Mouse (Mus musculus) heart, embryonic 14.5 days (tissue): ENCODE results near the gene Spsb1. TPM values are rescaled to one million over a fixed set of nuclear protein-coding genes. Genes with fewer than 3 reads are reported as not detected.
A peak's percentile ranks its signal among the peaks of the same experiment; 100 is the strongest.

Source experiments
- ATAC-seq: fragments of 200-750 bp; cut with Nextera tagmentation; 2 replicates; pipeline ENCODE4 v1.8.0; 2017; ENCODE audit warnings: low read depth, moderate TSS enrichment; ENCODE audit not compliant: insufficient number of reproducible peaks, insufficient read depth, low FRiP score
- H3K27ac ChIP-seq, 2 experiments: fragments of 200-500 bp in 1 of 2; fragments of 300-500 bp in 1 of 2; sonication (generic) in 1 of 2; replicated peaks in 1 of 2; 2 replicates each; pipeline ENCODE4 v1.5.1; 2012 to 2014; ENCODE audit warnings: low read depth in 2 of 2, low read length in 2 of 2, control low read depth in 1 of 2, mild to moderate bottlenecking in 1 of 2, mixed read lengths in 1 of 2; ENCODE audit not compliant: control insufficient read depth in 1 of 2, insufficient read depth in 1 of 2
- H3K27me3 ChIP-seq: fragments of 300-500 bp; sonication (generic); 2 replicates; pipeline ENCODE4 v1.6.1; 2014; ENCODE audit warnings: mild to moderate bottlenecking, low read length, control low read depth; ENCODE audit not compliant: control insufficient read depth, insufficient read depth
- H3K36me3 ChIP-seq: fragments of 300-500 bp; sonication (generic); 2 replicates; pipeline ENCODE4 v1.6.1; 2014; ENCODE audit warnings: mild to moderate bottlenecking, control low read depth, low read length, mixed read lengths; ENCODE audit not compliant: control insufficient read depth, insufficient read depth
- H3K4me1 ChIP-seq, 2 experiments: fragments of 200-500 bp in 1 of 2; fragments of 300-500 bp in 1 of 2; sonication (generic) in 1 of 2; 2 replicates each; pipeline ENCODE4 v1.6.1; 2012 to 2014; ENCODE audit warnings: low read length in 2 of 2, control low read depth in 1 of 2, mixed read lengths in 1 of 2; ENCODE audit not compliant: control insufficient read depth in 2 of 2, insufficient read depth in 2 of 2
- H3K4me2 ChIP-seq: fragments of 300-500 bp; sonication (generic); 2 replicates; pipeline ENCODE4 v1.6.1; 2014; ENCODE audit warnings: mild to moderate bottlenecking, low read length
- H3K4me3 ChIP-seq, 2 experiments: fragments of 200-500 bp in 1 of 2; fragments of 300-500 bp in 1 of 2; sonication (generic) in 1 of 2; 2 replicates each; pipeline ENCODE4 v1.5.1; 2012 to 2014; ENCODE audit warnings: low read length in 2 of 2, mild to moderate bottlenecking in 2 of 2, control low read depth in 1 of 2, low read depth in 1 of 2, moderate library complexity in 1 of 2; ENCODE audit not compliant: control insufficient read depth in 1 of 2, insufficient read depth in 1 of 2
- H3K9ac ChIP-seq: fragments of 300-500 bp; sonication (generic); 2 replicates; pipeline ENCODE4 v1.6.1; 2014; ENCODE audit warnings: mild to moderate bottlenecking, low read length
- H3K9me3 ChIP-seq: fragments of 300-500 bp; sonication (generic); 2 replicates; pipeline ENCODE4 v1.6.1; 2016; ENCODE audit warnings: low read length, control low read depth; ENCODE audit not compliant: control insufficient read depth
- WGBS: fragments of 180-500 bp; shearing (Covaris S2); extraction: QIAGEN DNeasy Blood & Tissue Kit; methylation state at CpG from one replicate; pipeline ENCODE4 v1.1.7; 2014; 5-methylcytosine and 5-hydroxymethylcytosine counted together
- polyA plus RNA-seq: library from polyadenylated mRNA; unstranded; fragments of >200 nt; fragmentation: Nextera tagmentation; extraction: Ambion mirVana; gene quantifications from 2 replicates; pipeline ENCODE4 v1.2.1, GENCODE M21; 2014

Spsb1 gene
- polyA plus RNA-seq: 6.0 and 6.3 TPM in 2 replicates

DNA sequence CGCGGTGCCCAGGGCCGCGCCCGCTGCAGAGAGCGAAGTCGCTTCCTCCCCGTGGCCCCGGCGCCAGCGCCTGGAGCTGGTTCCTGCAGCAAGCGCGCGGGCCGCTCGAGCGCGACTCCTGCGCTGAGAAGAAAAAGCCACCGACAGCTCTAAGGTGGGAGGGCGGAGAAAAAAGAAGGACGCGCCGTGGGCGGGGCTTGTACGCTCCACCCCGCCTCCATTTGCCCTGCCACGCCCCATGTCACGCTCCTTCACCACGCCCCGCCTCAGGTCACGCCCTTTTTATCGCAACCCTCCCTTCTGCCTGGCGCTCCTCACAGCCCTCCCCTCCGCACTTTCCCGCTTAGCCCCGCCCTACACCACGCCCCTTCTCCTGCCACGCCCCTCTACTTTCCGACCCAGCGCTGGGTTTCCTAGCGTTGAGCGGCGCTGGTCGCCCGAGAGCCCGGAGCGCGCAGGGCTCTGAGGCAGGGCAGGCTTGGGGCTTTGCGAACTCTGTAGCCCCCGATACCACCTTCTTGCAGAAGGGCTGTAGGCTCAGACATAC is at the start of gene Spsb1:
Spsb1 (minus strand) TSS at position 151 of the 547 bp plus-strand sequence.
- H3K9ac ChIP-seq: peak within 1 kb of the TSS; percentile 76
- no peaks in the 10 kb centered on the region for H3K36me3 ChIP-seq
- peaks cover 23% of the 10 kb centered on the region for H3K27me3 ChIP-seq
- H3K27ac ChIP-seq: peak within 1 kb of the TSS; percentile 24 to 45; a peak in 3 of 4 replicates
- peak; percentile 95 for ATAC-seq
- 0% methylated on average over 41 of the region's 51 CpGs for WGBS
- H3K4me2 ChIP-seq: peak within 1 kb of the TSS; percentile 98
- H3K4me1 ChIP-seq: peaks cover 9 to 13% of the 10 kb centered on the region in 2 experiments
- H3K4me3 ChIP-seq: peak within 1 kb of the TSS; percentile 61 to 75
- no peaks in the 10 kb centered on the region for H3K9me3 ChIP-seq

DNA sequence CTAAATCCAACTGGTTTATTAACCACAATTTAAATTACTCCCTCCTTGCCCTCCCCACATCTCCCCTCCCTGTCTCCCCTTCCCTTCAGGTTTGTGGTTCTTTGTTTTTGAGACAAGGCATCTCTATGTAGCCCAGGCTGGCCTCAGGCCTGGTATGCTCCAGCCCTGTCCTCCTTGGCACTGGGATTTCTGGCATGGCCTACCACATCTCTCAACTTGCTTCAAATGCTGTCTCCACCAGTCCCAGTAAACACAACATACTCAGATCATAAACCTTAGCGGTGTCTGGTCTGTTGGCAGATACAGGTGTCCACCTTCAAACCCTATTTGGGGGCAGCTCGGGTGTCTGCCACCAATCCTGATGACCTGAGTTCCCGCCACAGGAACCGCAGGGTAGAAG is 48.8 kb upstream of the Spsb1 start:
- Histone ChIP-seq H3K4me3 (no peak overlapping the region), H3K36me3 (no peaks in the 10 kb centered on the region), H3K27ac (no peak overlapping the region), H3K4me1 (peaks cover 34 to 65% of the 10 kb centered on the region in 2 experiments), H3K9ac (no peak overlapping the region), H3K27me3 (no peaks in the 10 kb centered on the region), H3K4me2 (no peak overlapping the region), H3K9me3 (0 out of 2 replicates have a peak, but pooled peaks cover 2% of the 10 kb centered on the region)
- no peak for ATAC-seq
- WGBS: 88% methylated on average over 4 of the region's 4 CpGs

DNA sequence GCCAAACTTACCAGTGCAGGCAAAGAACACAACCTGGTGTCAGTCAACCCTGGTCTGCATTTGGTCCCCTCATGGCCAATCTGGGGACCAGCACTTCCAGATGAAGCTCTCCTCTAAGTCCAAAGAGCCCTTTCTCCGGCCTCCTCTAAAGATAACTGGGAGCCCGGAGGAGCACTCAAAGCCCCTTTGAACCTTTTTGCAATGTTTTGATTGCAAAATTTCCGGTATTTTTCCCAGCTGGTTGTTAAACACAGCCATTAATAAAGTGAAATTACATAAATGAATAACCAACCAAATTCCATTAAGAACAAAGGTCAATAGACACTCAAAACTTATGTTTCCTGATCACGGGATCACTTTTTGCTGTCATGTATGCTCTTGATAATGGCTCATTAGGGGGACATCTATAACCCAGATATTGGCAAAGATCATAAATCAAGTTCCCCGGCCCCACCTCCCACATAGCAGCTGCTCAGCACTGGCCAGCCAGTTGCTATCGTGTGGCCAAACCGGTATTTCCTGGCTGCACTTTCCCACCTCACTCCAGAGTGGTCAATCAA is 48.3 kb upstream of the Spsb1 start:
- Histone ChIP-seq H3K36me3 (no peaks in the 10 kb centered on the region), H3K27ac (no peak overlapping the region; a peak in 1 of 4 replicates), H3K27me3 (no peaks in the 10 kb centered on the region), H3K4me2 (no peak overlapping the region), H3K4me3 (no peak overlapping the region), H3K9me3 (0 out of 2 replicates have a peak, but pooled peaks cover 2% of the 10 kb centered on the region), H3K9ac (no peak overlapping the region), H3K4me1 (peaks cover 34 to 65% of the 10 kb centered on the region in 2 experiments)
- no peak for ATAC-seq
- WGBS: 55% methylated on average over 7 of the region's 7 CpGs

DNA sequence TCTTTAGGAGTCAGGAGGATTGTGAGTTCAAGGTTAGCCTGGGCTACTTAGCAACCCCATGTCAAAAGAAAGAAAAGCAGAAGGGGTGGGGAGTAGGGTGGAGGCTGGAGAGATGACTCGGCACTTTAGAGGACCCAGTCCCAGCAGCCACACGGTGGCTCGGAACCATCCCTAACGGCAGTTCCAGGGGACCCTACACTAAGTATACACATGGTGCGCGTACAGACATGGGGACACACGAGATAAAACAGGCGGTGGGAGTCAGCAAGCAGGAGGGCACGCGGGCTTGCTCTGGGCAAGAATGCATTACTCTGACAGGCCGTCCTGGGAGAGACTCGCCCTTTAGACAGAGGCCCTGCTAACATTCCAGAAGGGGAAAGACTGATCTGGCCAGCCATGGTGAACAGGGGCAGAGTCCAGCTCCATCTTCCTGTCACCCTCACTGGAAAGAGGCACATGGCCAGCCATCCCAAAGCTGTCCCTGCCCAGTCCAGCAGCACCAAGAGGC is 47.2 kb upstream of the Spsb1 start:
- Histone ChIP-seq H3K9ac (peak overlapping the region; percentile 44; the same call in 1 of the 2 replicates), H3K9me3 (0 out of 2 replicates have a peak, but pooled peaks cover 2% of the 10 kb centered on the region), H3K27me3 (no peaks in the 10 kb centered on the region), H3K4me1 (peaks cover 29 to 57% of the 10 kb centered on the region in 2 experiments), H3K4me2 (peak overlapping the region; percentile 9; the same call in 1 of the 2 replicates), H3K4me3 (no peak overlapping the region), H3K36me3 (no peaks in the 10 kb centered on the region), H3K27ac (peak overlapping the region in 1 of 2 experiments; percentile 57; a peak in 2 of 4 replicates)
- 36% methylated on average over 12 of the region's 12 CpGs for WGBS
- ATAC-seq: no peak

DNA sequence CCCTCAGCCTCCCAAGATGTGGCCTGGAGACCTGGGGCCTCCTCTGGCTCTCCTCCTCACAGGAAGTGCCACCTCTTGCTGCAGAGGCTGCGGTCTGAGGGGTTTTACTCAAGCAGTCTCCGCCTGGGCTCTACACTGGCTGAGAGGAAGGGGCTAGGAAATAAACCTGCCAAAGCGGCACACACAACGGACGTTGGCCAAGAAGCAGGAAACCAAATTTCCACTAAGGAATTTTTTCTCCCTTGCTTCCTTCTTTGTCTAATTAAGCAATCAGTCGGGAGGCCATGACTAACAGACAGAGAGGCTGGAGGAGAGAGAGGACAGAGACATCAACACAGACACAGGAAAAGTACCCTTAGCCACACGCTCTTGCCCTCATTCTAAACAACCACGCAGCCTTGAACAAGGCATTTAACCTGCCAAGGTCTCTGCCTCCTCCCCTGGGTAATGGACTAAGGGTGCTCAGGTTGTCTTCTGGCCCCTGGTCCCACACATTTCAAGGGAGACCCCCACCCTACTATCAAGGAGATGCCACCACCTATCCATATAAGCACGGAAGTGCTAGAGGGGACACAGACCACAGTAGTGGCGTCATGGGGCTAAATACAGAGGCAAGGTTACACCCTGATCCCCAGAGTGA is 46.5 kb upstream of the Spsb1 start:
- no peak for ATAC-seq
- H3K4me3 ChIP-seq: no peak overlapping the region
- peak overlapping the region; percentile 41; the same call in 1 of the 2 replicates for H3K9ac ChIP-seq
- peaks cover 33 to 49% of the 10 kb centered on the region in 2 experiments for H3K4me1 ChIP-seq
- H3K9me3 ChIP-seq: 0 out of 2 replicates have a peak, but pooled peaks cover 2% of the 10 kb centered on the region
- no peaks in the 10 kb centered on the region for H3K27me3 ChIP-seq
- no peaks in the 10 kb centered on the region for H3K36me3 ChIP-seq
- H3K4me2 ChIP-seq: no peak overlapping the region
- peak overlapping the region in 1 of 2 experiments; percentile 57; a peak in 2 of 4 replicates for H3K27ac ChIP-seq
- WGBS: 65% methylated on average over 10 of the region's 10 CpGs

GRCm38 (mm10) chr4:149999931-150000555 is 45.2 kb upstream of the Spsb1 start:
- ATAC-seq: no peak
- Histone ChIP-seq H3K9me3 (0 out of 2 replicates have a peak, but pooled peaks cover 2% of the 10 kb centered on the region), H3K4me2 (no peak overlapping the region), H3K36me3 (peaks cover 6% of the 10 kb centered on the region; the same call in 1 of the 2 replicates), H3K4me3 (no peak overlapping the region), H3K9ac (no peak overlapping the region), H3K4me1 (peaks cover 36 to 45% of the 10 kb centered on the region in 2 experiments), H3K27me3 (no peaks in the 10 kb centered on the region), H3K27ac (0 out of 4 replicates have a peak overlapping the region, but pooled peaks of 1 of the 2 experiments have one; percentile 6)
- 78% methylated on average over 15 of the region's 15 CpGs for WGBS

GRCm38 (mm10) chr4:149999510-149999900 is 44.7 kb upstream of the Spsb1 start:
- Histone ChIP-seq H3K9me3 (no peaks in the 10 kb centered on the region), H3K4me1 (peaks cover 34 to 43% of the 10 kb centered on the region in 2 experiments), H3K4me3 (no peak overlapping the region), H3K9ac (no peak overlapping the region), H3K36me3 (peaks cover 8% of the 10 kb centered on the region; the same call in 1 of the 2 replicates), H3K27me3 (no peaks in the 10 kb centered on the region), H3K27ac (no peak overlapping the region), H3K4me2 (no peak overlapping the region)
- 78% methylated on average over 9 of the region's 9 CpGs for WGBS
- no peak for ATAC-seq
